Mouse (Mus musculus) adrenal gland, adult (tissue): ENCODE data around the gene Atp6v1e2.

Experiments used
- DNase-seq, 2 experiments: peaks; one replicate each; pipeline ENCODE4 v3.0.0; 2022 to 2023; ENCODE audit warnings: low spot score in 1 of 2; ENCODE audit not compliant: inconsistent age in 2 of 2

The Atp6v1e2 gene

DNA sequence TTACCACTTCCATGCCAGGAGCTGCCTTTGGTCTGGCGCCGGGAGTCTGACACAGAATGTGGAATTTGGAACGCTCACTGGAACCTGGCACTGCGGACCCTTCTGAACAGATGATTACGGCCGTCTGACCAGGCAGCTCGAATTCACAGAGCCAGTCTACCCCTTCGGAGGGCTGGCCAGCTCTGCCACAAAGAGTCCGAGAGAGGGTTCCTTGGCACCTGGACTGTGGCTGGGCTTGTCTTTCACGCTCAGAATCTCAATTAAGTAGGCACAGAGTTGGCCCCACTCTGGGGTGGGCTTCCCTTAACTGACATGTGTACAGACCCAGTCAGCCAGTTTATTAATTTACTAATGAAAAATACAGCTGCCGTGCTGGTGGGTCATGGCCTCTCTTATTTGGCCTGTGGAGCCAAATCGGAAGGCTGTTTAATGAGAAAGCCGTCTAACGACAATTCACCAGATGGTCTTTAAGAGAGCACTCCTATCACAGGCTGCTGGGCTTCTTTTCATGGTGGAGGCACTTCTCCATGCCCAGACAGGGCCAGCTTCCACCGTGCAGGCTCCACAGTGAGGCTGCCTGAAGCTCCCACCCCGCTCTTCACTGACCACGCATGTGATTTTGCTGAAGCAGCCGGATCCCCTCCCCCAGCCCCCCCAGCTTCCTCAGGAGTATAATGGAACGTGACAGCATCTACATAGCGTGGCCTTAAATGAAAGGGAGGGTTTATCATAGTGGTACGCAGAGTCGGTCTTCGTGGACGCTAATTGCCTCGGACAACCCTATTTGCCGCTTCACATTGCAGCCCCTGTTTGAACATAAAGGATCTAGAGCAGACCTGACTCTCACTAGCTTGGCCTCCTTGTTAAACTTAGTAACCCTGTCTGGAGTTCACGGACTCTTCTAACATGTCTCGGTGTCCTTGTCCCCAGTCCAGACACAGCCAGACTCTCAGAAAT is at the start of gene Atp6v1e2:
Gene Atp6v1e2 (minus strand): TSS at position 58 of the 957 bp plus-strand sequence.
- no peak for DNase-seq

DNA sequence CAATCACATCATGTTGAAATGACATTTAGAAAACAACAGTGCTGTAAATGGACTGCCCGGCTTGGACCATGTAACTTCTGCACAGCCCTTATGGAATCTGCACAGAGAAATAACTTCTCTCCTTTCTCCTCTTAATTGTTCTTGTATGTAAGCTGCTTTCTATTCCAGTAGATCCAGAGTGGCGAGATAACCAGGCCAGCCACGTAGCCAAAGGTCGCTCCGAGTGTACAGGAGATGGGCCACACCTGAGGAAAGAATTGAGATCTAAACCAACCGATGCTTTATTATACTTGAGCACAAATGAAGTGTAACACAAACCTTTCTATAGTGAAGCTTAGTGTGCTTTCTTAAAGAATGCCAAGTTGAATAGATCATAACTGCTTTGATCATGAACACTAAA is 49.6 kb upstream of the Atp6v1e2 start:
- no peak for DNase-seq

DNA sequence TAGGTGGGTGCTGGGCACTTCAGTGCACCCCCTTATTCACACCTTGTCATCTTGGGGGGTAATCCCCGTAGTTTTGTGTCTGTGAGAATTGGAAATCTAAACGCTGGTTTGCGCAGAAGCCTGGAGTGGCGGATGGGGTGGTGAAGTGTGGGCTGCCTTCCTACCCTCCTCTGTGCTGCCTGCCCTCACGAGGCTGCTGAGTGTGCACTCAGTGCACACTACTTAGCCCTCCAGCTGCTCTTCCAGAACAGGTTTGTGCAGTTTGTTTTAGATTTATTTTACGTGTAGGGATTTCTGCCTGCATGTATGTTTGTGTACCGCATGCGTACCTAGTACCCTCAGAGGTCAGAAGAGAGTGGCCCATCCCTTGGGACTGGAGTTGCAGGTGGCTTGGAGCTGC is 43.6 kb upstream of the Atp6v1e2 start:
- DNase-seq = no peak

DNA sequence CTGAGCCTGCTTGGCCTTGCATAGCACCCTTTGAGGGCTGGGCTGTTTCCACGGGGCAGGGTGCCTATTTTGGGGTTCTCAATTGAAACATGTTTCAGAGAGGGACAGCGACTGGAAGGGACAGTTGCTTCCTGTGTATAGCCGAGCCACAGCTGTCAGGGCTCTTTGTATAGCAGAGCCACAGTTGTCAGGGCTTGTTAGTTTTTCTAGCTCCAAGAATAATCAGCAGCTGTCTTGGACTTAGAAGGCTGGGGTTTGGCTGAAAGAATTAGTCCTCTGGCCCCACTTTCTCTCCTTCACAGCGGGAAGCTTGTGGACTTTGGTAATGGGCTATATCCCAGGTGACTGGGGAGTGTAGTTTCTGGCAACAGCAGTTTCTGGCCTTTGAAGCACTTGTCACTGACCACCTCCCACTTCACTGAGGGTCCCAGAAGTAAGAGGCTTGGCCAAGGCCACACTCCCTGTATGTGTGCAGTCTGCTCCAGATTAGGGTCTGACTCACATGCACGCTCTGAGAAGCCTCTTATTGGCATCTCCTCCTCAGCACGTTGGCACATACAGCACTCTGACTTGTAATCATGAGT is 41.0 kb upstream of the Atp6v1e2 start:
- DNase-seq = peak; percentile 37 to 67

DNA sequence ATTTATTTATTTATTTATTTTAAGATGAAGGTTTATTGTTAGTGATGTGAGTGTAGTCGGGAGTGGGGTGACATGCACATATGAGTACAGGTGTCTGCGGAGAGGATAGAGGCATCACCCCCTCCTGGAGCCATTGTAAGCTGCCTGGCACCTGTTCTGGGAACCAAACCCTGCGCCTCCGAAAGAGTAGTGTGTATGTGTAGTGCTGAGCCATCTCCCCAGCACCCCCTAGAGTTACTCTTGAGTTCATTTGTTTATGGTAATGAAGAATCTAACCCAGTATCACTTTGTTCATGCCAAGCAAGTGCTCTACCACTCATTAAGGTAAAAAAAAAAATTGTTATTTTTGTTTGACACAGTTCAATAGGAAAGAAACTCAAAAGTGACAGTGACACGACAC is 40.5 kb upstream of the Atp6v1e2 start:
- DNase-seq = no peak

DNA sequence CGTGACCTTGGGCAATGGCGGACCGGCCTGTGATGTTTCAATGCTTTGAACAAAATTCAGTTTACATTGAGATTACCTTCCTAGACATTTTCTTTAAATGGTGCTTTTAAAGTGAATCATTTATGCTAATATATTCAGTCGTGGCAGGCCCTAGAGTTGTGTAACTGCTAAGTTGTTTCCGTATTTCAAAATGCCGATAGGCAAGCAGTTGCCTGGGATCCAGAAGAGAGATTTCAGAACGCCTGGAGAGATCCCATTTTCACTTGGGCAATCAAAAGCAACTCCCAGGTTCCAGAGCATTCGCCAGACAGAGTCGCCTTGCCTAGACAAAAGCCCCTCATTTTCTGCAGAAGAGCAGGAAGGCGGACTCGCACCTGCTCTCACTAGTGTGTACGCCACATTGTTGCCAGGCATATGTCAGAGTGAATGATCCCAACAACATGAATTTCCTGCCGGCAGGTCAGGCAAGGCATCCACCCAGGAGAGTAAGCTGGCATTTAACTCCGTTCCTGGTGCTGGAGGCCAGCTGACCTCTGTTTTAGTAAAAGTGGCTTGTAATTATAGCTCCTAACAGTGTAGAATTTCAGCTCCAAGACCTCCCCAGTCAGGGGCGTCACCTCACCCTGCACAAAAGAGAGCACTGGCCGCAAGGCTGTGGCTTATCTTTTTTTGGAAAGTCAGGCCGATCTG is 38.9 kb upstream of the Atp6v1e2 start:
- no peak for DNase-seq

DNA sequence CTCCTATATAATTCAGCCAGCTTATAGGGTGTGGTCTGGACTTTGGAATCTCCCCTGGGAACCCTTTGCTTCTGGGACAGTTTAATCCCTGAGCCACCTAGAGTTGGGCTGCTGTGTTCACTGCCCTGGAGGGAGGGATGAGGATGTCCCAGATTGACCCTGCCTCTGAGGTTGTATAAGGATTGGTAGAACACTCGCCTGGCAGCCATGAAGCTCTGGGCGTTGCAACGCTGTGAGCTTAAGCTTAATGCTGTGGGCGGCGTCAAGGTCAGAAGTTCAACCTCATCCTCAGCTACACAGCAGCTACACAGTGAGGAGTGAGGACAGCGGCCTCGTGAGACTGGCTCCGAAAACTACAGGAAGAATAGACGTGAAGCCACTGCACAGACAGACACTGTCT is 34.8 kb upstream of the Atp6v1e2 start:
- no peak for DNase-seq

DNA sequence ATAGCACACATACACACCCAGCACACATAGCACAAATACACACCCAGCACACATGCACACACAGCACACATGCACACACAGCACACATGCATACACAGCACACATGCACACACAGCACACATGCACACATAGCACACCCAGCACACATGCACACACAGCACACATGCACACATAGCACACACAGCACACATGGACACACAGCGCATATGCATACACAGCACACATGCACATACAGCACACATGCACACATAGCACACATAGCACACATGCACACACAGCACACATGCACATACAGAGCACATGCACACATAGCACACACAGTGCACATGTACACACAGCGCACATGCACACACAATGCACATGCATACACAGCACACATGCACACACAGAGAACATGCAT is 34.0 kb upstream of the Atp6v1e2 start:
- no peak for DNase-seq

DNA sequence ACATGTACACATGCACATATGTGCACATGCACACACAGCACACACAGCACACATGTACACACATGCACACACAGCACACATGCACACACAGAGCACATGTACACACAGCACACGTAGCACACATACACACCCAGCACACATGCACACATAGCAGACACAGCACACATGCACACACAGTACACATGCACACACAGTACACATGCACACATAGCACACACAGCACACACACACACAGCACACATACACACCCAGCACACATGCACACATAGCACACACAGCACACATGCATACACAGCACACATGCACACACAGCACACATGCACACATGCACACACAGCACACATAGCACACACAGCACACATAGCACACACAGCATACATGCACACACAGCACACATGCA is 33.5 kb upstream of the Atp6v1e2 start:
- DNase-seq = no peak

GRCm38 (mm10) chr17:86978496-86978895 is 30.8 kb upstream of the Atp6v1e2 start:
- DNase-seq = no peak

DNA sequence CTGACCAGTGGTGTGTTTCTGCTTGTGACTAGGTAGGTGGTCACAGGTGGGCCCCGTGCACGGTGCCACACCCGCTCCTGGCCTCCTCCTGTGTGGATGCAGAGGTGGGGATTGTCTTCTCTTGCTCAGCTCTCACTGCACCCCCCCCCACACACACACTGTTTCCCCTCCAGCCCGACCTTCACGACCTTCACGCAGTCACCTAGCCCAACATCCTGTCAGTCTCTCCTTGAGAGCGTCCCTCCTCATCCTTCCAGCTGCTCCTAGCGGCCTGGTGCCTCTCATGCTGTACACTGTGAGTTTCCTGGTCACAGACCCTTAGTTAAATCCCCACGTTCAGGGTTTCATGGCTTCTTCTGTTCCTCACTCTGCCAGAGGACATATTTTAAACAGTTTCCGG is 28.7 kb upstream of the Atp6v1e2 start:
- DNase-seq = no peak

- DNase-seq = peak in 1 of 2 experiments; percentile 17
Observed at GRCm38 (mm10) chr17:86973097-86973496, 25.4 kb upstream of the Atp6v1e2 start.

DNA sequence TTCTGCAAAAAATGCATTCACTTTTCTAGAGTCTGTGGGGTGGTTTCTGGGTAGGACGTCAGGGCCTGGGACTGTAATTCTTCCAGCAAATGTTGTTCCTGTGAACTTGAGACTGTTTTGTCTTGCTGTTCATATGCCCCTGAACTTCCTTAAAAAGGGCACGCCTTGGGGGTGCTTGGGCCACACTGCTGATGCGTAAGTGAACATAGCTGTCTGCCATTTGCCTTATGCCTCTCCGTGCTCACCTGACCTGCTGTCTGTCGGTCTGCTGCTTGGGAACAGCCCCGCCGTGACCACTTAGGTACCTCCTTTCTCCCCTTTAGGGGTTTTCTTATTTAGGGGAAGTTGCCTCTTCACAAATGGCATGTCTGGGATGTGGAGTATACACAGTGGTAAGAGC is 24.2 kb upstream of the Atp6v1e2 start:
- DNase-seq = peak in 1 of 2 experiments; percentile 23

- peak in 1 of 2 experiments; percentile 19 for DNase-seq
Observed at GRCm38 (mm10) chr17:86971036-86971435, 23.3 kb upstream of the Atp6v1e2 start.

- peak in 1 of 2 experiments; percentile 18 for DNase-seq
Observed at GRCm38 (mm10) chr17:86970026-86970750, 22.5 kb upstream of the Atp6v1e2 start.

- DNase-seq = peak in 1 of 2 experiments; percentile 40
Observed at GRCm38 (mm10) chr17:86969582-86969981, 21.9 kb upstream of the Atp6v1e2 start.

DNA sequence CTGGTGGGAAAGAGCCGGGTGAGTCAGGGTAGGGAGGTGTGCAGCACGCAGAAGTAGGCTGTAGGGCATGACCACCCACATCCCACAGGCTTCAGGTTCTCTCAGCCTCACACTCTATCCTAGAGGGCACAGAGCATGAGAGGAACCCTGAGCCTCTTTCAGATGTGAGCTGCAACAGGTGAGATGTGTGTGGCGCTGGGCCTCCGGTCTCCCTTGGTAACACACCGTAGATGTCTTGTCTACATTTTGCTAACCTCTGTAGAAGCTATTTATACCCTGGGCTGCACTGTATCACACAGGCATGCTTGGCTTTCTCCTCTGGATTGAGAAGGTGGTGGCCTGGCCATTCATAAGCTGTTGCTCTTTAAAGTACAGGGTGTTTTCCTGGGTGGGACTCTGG is 20.9 kb upstream of the Atp6v1e2 start:
- no peak for DNase-seq

DNA sequence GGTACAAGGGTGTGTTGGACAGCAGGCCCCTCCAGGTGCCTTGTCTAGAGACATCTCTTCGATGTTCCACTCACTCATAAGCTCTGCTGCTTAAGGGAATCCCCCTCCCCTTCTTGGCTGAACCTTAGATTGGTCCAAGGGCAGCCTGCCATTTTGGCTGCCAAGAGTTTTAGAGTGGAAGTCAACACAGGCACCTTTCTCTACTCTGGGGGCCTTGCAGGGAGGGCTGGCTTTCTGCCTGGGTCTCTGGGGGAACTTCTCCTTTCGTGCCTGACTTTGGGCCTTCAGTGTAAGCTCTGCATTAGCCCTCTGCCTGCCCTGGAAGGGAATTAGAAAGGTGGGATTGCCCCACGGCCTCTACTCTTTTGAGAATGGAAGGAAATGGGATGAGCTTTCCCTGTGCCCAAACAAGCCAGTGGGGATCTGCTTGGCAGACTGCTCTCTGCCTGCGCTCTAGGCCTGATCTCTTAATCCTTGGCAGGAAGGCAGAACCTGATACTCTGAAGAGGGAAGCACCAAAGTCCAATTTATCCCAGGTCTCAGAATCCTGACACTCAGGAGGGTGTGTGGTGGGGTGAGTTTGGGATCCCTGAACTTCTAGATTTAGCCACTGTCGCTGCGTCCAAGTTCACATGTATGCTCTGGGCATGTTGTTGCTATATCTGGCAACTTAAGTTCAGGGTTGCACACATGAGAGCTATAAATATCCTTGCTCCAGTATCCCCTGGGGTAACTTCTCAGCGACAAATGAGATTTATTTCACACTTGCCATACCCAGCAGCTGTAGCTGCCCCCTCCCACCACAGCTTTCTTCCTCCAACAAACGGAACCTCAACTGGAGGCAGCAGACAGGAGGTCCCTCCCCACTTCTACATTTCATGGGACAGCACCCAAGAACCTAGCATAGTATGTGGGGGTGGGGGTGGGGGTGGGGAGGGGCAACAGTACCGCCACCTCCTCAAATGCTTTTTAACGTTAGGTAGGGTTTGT is 20.1 kb upstream of the Atp6v1e2 start:
- peak in 1 of 2 experiments; percentile 38 for DNase-seq

- DNase-seq = no peak
Observed at GRCm38 (mm10) chr17:86967048-86967447, 19.4 kb upstream of the Atp6v1e2 start.

DNA sequence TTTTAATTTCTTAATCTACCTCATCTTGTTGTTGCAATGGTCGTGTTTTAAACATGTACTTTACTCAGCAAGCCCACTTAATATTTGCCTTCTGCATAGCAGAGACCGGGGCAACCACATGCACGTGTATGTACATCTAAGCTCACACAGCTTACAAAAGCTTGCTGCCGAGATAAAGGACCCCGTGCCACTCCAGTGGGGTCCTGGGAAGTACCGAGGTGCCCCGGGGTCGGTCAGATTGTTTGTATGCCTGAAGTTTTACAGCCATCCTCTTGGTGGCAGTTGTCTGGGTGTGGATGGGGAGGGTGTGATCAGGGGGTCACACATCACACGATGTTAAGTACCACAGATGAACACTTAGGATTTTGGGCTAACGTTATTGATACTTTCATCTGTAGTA is 18.3 kb upstream of the Atp6v1e2 start:
- DNase-seq = no peak
